29 mouse cellular contexts compared by ENCODE assay signal in the genomic region with DNA sequence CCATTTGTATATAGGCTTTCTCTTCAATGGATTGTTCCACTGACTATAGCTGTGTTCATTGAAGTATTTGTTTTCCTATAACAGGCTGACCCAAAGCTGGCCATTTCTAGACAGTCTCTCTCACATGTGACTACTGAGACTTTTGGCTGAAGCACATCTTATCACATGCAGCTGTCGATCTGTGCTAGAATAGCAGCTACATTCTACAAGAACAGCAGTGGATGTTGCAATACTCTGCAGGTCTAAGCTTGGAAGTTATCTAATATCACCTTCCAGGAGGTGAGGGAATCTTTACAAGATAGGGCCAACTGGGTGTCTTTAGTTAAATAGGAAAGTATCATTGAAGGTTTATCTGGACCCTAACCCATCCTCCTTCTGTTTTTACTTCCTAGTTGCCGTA. TPM values are rescaled to one million over a fixed set of nuclear protein-coding genes. Genes with fewer than 3 reads are reported as not detected.
DNase-seq lines count a peak whose midpoint lies in the region; ATAC-seq and TF ChIP-seq lines count a peak whose summit lies in the region.
"Had no signal": no experiment of that assay in that cellular context is flagged by ENCODE, and none has a peak within 500 bp of the region (broad histone marks: within the 10 kb centered on the region; RNA-seq: fewer than 3 reads in every experiment).

No protein-coding gene starts in this region.

- H3K4me3 ChIP-seq in liver, embryonic 12.5 days: no peak overlapping the region
- no peak overlapping the region for H3K4me3 ChIP-seq in liver, postnatal 0 days (ENCODE audit: low read depth, low read length)
- H3K4me3 ChIP-seq in liver, embryonic 16.5 days (ENCODE audit: low read depth, low read length): no peak overlapping the region
- H3K4me3 ChIP-seq in myocyte: no peak overlapping the region
- H3K4me3 ChIP-seq: forebrain, embryonic 10.5 days; forebrain, embryonic 13.5 days; heart, adult 2 months; heart, embryonic 10.5 days; heart, embryonic 13.5 days had no signal

- H3K36me3 ChIP-seq in liver, embryonic 12.5 days: no peaks in the 10 kb centered on the region
- no peaks in the 10 kb centered on the region for H3K36me3 ChIP-seq in liver, postnatal 0 days (replicated peaks; ENCODE audit: insufficient read depth, low read length)
- no peaks in the 10 kb centered on the region for H3K36me3 ChIP-seq in liver, embryonic 16.5 days (ENCODE audit: control insufficient read depth, insufficient read depth)
- H3K36me3 ChIP-seq in myocyte (ENCODE audit: control insufficient read depth, insufficient read depth): no peaks in the 10 kb centered on the region
- H3K36me3 ChIP-seq: forebrain, embryonic 10.5 days; heart, embryonic 10.5 days; heart, embryonic 13.5 days had no signal

- H3ac ChIP-seq in myocyte (ENCODE audit: control insufficient read depth, insufficient read length): no peak overlapping the region

- no peak for TF ChIP-seq POLR2A in myocyte (IDR thresholded peaks at IDR 0.05; ENCODE audit: insufficient read length, low read depth)

- H3K27ac ChIP-seq in liver, embryonic 12.5 days: peak overlapping the region; percentile 18; the same call in 1 of the 2 replicates
- no peak overlapping the region for H3K27ac ChIP-seq in liver, postnatal 0 days (ENCODE audit: low read depth)
- no peak overlapping the region for H3K27ac ChIP-seq in liver, embryonic 16.5 days (ENCODE audit: low read length)
- H3K27ac ChIP-seq: forebrain, embryonic 10.5 days; forebrain, embryonic 13.5 days; heart, adult 2 months; heart, embryonic 10.5 days; heart, embryonic 13.5 days; hindbrain, embryonic 14.5 days had no signal

- H3K9ac ChIP-seq in liver, embryonic 12.5 days: no peak overlapping the region
- no peak overlapping the region for H3K9ac ChIP-seq in liver, postnatal 0 days (replicated peaks)
- no peak overlapping the region for H3K9ac ChIP-seq in liver, embryonic 16.5 days (ENCODE audit: low read depth, low read length)
- H3K9ac ChIP-seq: forebrain, embryonic 13.5 days; heart, embryonic 13.5 days; hindbrain, embryonic 14.5 days had no signal

- 37% methylated on average over 2 of the region's 2 CpGs for WGBS in liver, embryonic 12.5 days (ENCODE audit: insufficient replicate concordance)
- WGBS in liver, postnatal 0 days (ENCODE audit: insufficient replicate concordance): 58% methylated on average over 2 of the region's 2 CpGs
- 43% methylated on average over 2 of the region's 2 CpGs for WGBS in liver, embryonic 16.5 days (ENCODE audit: insufficient replicate concordance)

- H3K4me1 ChIP-seq in liver, embryonic 12.5 days: peaks cover 16% of the 10 kb centered on the region
- no peaks in the 10 kb centered on the region for H3K4me1 ChIP-seq in liver, postnatal 0 days (ENCODE audit: insufficient read depth)
- H3K4me1 ChIP-seq in liver, embryonic 16.5 days (ENCODE audit: control insufficient read depth, low read depth, low read length): peaks cover 3% of the 10 kb centered on the region; the same call in 1 of the 2 replicates
- H3K4me1 ChIP-seq: forebrain, embryonic 10.5 days; forebrain, embryonic 13.5 days; heart, embryonic 10.5 days; heart, embryonic 13.5 days had no signal

- no peak for TF ChIP-seq EP300 in liver, postnatal 0 days (IDR thresholded peaks at IDR 0.05; ENCODE audit: low read depth)

- H3K79me2 ChIP-seq in myocyte (ENCODE audit: control insufficient read depth, insufficient read depth): no peaks in the 10 kb centered on the region

- no peaks in the 10 kb centered on the region for H3K9me3 ChIP-seq in liver, embryonic 12.5 days (replicated peaks)
- no peaks in the 10 kb centered on the region for H3K9me3 ChIP-seq in liver, postnatal 0 days (ENCODE audit: low read length)
- H3K9me3 ChIP-seq in liver, embryonic 16.5 days (replicated peaks; ENCODE audit: control insufficient read depth, low read length): no peaks in the 10 kb centered on the region
- H3K9me3 ChIP-seq: forebrain, embryonic 10.5 days; forebrain, embryonic 13.5 days; heart, embryonic 10.5 days; heart, embryonic 13.5 days had no signal

- H3K27me3 ChIP-seq in liver, embryonic 12.5 days (replicated peaks): no peaks in the 10 kb centered on the region
- no peaks in the 10 kb centered on the region for H3K27me3 ChIP-seq in liver, postnatal 0 days (ENCODE audit: insufficient read depth, low read length)
- no peaks in the 10 kb centered on the region for H3K27me3 ChIP-seq in liver, embryonic 16.5 days (ENCODE audit: control insufficient read depth, insufficient read depth, low read depth, low read length)
- H3K27me3 ChIP-seq in myocyte (ENCODE audit: control insufficient read depth, insufficient read depth, insufficient read length): no peaks in the 10 kb centered on the region
- H3K27me3 ChIP-seq: CH12.LX; forebrain, embryonic 13.5 days; heart, embryonic 13.5 days had no signal

- TF ChIP-seq CTCF in liver, postnatal 0 days (IDR thresholded peaks at IDR 0.05; ENCODE audit: low read depth): no peak

- DNase-seq in liver, postnatal 0 days: no peak
- DNase-seq in thymus, postnatal 4 days: no peak
- DNase-seq in lung, adult 18-20 months: no peak
- DNase-seq: adrenal gland, adult 8-10 months; adrenal gland, postnatal 25 days; B cell, adult 2 months; cerebellum, adult 11-12 months; cerebellum, adult 9-10 months; cerebellum, postnatal 14 days; gastrocnemius, postnatal 10 days; gastrocnemius, postnatal 36 days; heart, adult 2 months; heart, postnatal 14 days; heart, postnatal 4 days had no signal

- peak; percentile 72 for ATAC-seq in liver, embryonic 12.5 days
- ATAC-seq in liver, postnatal 0 days: no peak
- ATAC-seq in liver, embryonic 16.5 days (ENCODE audit: low read depth): 0 out of 2 replicates have a peak, but pooled peaks have one; percentile 11
- ATAC-seq: forebrain, embryonic 13.5 days; forebrain, embryonic 16.5 days had no signal

- H3K4me2 ChIP-seq in liver, embryonic 12.5 days: no peak overlapping the region
- H3K4me2 ChIP-seq in liver, postnatal 0 days (ENCODE audit: low read depth, low read length): no peak overlapping the region
- H3K4me2 ChIP-seq in liver, embryonic 16.5 days (ENCODE audit: low read depth, low read length): no peak overlapping the region
- no peak overlapping the region for H3K4me2 ChIP-seq in myocyte (ENCODE audit: low read depth)
- H3K4me2 ChIP-seq: forebrain, embryonic 13.5 days; heart, embryonic 13.5 days; hindbrain, embryonic 14.5 days had no signal

TF ChIP-seq in myocyte, 11 proteins besides CTCF, POLR2A, EP300 and RAD21:
- TF ChIP-seq CEBPB (IDR thresholded peaks at IDR 0.05; ENCODE audit: insufficient read depth, poor library complexity, severe bottlenecking): 0 out of 2 replicates have a peak, but pooled peaks have one; percentile 13
- TF ChIP-seq SRF (IDR thresholded peaks at IDR 0.05; ENCODE audit: control insufficient read depth, insufficient read length, low read depth): no peak

RNA-seq across cellular contexts. Expression of gene Kel, which starts 17.3 kb away (rescaled TPM):
- polyA plus RNA-seq in liver, embryonic 12.5 days (2016; fragmentation: Nextera tagmentation; extraction: Ambion mirVana): 275 and 280 TPM in 2 replicates
- polyA plus RNA-seq in liver, postnatal 0 days (2015; fragmentation: Nextera tagmentation; extraction: Ambion mirVana): 58.6 and 66.7 TPM in 2 replicates
- polyA plus RNA-seq in liver, embryonic 16.5 days (2015; fragmentation: Nextera tagmentation; extraction: Ambion mirVana): 308 and 322 TPM in 2 replicates
- not detected for polyA plus RNA-seq in myocyte (2012; fragmentation: generic; extraction: Trizol)

RNA-seq across cellular contexts. Expression of gene Llcfc1, which starts 37.2 kb away (rescaled TPM):
- not detected in 2 replicates for polyA plus RNA-seq in liver, embryonic 12.5 days (2016; fragmentation: Nextera tagmentation; extraction: Ambion mirVana)
- polyA plus RNA-seq in liver, postnatal 0 days (2015; fragmentation: Nextera tagmentation; extraction: Ambion mirVana): not detected in 2 replicates
- polyA plus RNA-seq in liver, embryonic 16.5 days (2015; fragmentation: Nextera tagmentation; extraction: Ambion mirVana): not detected in 2 replicates
- not detected for polyA plus RNA-seq in myocyte (2012; fragmentation: generic; extraction: Trizol)
- polyA plus RNA-seq: brain, embryonic 14.5 days; embryonic facial prominence, embryonic 11.5 days; embryonic facial prominence, embryonic 14.5 days; forebrain, embryonic 10.5 days; forebrain, embryonic 13.5 days; forebrain, embryonic 16.5 days; heart, embryonic 10.5 days; heart, embryonic 13.5 days; heart, embryonic 16.5 days; hindbrain, embryonic 11.5 days; hindbrain, embryonic 14.5 days had no signal

RNA-seq across cellular contexts. Expression of gene Trpv5, which starts 40.9 kb away (rescaled TPM):
- 0.05 and 0.07 TPM in 2 replicates for polyA plus RNA-seq in liver, embryonic 12.5 days (2016; fragmentation: Nextera tagmentation; extraction: Ambion mirVana)
- polyA plus RNA-seq in liver, postnatal 0 days (2015; fragmentation: Nextera tagmentation; extraction: Ambion mirVana): 0.11 TPM in 1 of 2 replicates, not detected in the other
- 0.05 and 0.06 TPM in 2 replicates for polyA plus RNA-seq in liver, embryonic 16.5 days (2015; fragmentation: Nextera tagmentation; extraction: Ambion mirVana)
- polyA plus RNA-seq in myocyte (2012; fragmentation: generic; extraction: Trizol): not detected
- polyA plus RNA-seq: brain, embryonic 14.5 days; embryonic facial prominence, embryonic 11.5 days; embryonic facial prominence, embryonic 14.5 days; forebrain, embryonic 10.5 days; forebrain, embryonic 13.5 days; forebrain, embryonic 16.5 days; heart, adult 2 months; heart, embryonic 10.5 days; heart, embryonic 13.5 days; heart, embryonic 16.5 days; hindbrain, embryonic 11.5 days; hindbrain, embryonic 14.5 days had no signal

RNA-seq across cellular contexts. Expression of gene Olfr459, which starts 53.5 kb away (rescaled TPM):
- polyA plus RNA-seq in liver, embryonic 12.5 days (2016; fragmentation: Nextera tagmentation; extraction: Ambion mirVana): not detected in 2 replicates
- polyA plus RNA-seq in liver, postnatal 0 days (2015; fragmentation: Nextera tagmentation; extraction: Ambion mirVana): not detected in 2 replicates
- polyA plus RNA-seq in liver, embryonic 16.5 days (2015; fragmentation: Nextera tagmentation; extraction: Ambion mirVana): not detected in 2 replicates
- polyA plus RNA-seq in myocyte (2012; fragmentation: generic; extraction: Trizol): not detected
- polyA plus RNA-seq: brain, embryonic 14.5 days; embryonic facial prominence, embryonic 11.5 days; forebrain, embryonic 10.5 days; forebrain, embryonic 13.5 days; forebrain, embryonic 16.5 days; heart, adult 2 months; heart, embryonic 10.5 days; heart, embryonic 13.5 days; heart, embryonic 16.5 days; hindbrain, embryonic 11.5 days; hindbrain, embryonic 14.5 days had no signal

Comparison
In these comparisons a context has a peak if more than half of its experiments do, and no peak if none do; other contexts are left out.
1. RNA of gene Kel, which starts 17.3 kb away (polyA plus RNA-seq): 308 to 322 TPM in liver, embryonic 16.5 days, 275 to 280 TPM in liver, embryonic 12.5 days and 58.6 to 66.7 TPM in liver, postnatal 0 days; not detected in myocyte (single experiment); every median in the first group is over 10 times any median in the second.